Mouse (Mus musculus) layer of hippocampus, adult 9-11 months (tissue): ENCODE measurements at regions not wholly inside any gene's neighbourhood (a gene's known extent, or its start where the extent isn't known, plus 50 kb on each side); places are given as distances from the start of the nearest gene placed in this dataset.

Source experiments
- DNase-seq: peaks from one replicate; pipeline ENCODE4 v3.0.0; 2022

DNA sequence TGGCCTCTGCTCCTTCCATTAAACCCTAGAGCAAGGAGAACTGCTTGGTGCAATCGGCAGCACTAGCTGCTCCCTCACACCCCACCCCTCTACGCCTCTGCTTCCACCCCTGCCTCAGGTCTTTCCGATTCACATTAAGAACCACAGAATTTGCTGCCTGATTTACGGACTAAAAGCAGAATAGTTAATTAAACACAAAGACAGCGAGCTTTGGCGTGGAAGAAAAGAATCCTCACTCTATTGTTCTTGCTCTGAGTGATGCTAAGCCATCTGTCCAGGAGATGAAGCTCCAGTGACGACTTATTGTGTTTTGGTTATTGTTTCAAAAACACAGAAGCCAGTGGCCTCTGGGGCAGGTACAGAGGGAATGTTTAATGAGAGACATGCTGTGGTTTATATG is 438.9 kb upstream of the Kcnab2 start:
- no peak for DNase-seq

DNA sequence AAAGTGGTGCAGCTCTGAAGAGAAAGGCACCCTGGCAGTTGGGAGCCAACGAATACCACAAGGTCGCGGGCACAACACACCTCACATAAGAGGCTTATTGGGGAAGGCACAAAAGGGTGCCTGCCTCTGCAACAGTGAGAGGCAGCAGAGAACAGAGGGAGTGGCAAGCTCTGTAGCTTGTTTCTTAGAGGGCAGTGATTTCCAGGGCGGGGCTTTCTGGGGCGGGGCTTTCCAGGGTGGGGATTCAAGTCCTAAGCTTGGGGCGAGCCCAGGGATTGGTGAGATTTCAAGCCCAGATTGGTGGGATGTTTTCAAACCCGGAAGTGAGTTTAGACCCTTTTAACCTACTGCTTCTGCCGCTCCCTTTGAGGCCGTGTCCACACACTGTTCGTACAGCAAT is 435.8 kb upstream of the Kcnab2 start:
- no peak for DNase-seq

DNA sequence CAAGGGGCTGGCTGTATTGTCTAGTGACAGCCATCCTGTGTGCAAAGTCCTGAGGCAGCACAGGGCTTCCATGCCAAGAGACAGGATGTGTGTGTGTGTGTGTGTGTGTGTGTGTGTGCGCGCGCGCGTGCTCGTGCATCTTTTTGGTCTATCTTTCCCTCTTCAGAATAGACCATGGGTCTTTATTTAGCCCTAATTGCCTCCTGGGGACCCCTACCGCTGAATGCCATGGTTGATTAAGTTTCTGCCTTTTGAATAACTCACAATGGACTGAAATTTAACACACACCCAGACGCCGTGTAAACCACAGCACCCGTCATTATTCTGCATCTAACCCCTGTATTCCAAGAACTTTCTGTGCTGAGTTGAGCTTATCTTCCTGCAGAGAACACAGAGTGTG is 435.2 kb upstream of the Kcnab2 start:
- DNase-seq: no peak

DNA sequence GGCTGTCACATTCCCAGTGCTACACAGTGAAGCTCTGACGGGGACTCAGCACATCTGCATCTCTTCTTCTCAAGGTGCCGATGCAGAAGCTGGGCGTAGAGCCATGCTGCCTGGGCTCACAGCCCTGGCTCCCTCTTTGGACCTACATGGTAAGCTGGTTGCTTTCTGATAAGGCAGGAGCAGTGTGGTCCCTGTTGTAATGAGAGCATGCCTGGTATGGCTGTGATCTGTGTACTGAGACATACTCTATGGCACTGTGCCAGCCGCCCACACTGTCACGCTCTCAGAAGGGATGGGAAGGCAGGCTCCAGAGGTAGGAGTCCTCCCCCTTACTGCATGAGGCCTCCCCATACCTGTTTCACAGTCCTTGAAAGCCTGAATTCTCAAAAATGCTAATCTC is 430.6 kb upstream of the Kcnab2 start:
- DNase-seq: peak; percentile 33

DNA sequence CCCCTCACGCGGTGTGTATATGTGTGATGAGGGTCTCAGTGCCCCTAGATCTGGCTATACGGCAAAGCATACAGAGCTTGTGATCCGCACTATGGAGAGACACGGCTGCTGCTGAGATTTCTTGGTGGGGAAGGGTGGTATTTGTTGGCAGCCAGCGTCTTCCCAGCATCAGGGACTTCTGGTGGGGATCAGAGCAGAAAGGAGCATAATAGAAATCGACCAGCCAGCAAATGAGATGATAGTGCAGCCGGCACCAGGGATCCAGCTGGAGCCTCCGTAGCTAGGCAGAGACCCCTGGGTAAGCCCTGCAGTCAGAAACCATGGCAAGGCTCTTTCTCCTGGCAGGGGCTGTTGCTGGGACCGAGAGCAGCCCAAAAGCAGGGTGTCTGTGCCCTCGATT is 425.2 kb upstream of the Kcnab2 start:
- DNase-seq: no peak

DNA sequence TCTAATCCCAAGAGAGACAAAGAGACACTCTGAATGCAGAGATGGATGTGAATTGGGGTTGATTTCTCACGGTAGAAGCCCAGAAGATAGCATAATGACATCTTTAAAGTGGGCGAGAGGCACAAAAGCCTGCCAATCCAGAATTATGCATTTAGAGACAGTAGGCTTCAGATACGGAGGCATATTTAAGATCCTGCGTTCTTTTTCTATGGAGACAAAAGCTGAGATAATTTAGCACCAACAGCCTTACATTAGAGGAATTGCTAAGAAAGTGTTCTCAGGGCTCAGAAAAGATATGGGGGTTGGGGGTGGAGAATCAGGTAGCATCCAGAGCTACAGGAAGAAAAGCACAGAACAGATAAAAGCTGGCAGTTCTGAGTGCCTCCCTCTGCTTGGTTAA is 422.4 kb upstream of the Kcnab2 start:
- DNase-seq: peak; percentile 40

DNA sequence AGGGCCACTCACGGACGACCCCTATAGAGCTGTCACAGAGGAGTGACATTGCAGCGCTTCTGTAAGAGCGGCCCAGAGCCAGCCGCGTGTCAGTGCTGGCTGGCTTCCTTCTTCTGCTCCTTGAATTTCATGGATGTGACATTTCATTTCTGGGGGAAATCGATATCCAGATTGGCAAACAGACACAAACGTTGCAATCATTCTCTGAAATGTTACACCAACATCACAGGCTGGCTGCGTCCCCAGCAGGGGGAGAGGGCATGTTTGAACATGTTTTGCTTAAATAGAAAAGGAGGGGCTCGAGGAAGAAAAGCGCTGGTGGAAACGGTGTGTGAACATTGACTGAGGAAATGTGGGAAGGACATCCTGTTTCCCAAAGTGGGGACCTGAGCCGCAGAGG is 417.4 kb upstream of the Kcnab2 start:
- DNase-seq: peak; percentile 12

DNA sequence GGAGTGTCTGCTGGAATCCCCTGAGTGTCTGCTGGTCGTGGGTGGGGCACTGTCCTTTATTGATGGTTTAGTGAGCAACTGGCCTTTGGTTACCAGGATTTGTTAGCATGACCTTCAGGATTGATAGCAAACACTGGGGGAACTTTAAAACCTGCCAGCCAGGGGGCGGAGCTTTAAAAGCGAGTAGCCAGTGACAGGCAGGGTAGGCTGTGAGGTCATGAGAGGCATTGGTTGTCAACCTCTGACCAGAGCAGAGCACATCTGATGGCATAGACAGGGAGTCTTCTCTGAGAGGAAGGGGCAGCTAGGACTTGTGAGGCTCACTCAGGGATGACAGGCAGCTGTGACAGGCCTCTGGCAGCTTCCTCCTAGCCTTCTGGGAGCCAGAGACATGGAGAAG is 415.3 kb upstream of the Kcnab2 start:
- DNase-seq: no peak

DNA sequence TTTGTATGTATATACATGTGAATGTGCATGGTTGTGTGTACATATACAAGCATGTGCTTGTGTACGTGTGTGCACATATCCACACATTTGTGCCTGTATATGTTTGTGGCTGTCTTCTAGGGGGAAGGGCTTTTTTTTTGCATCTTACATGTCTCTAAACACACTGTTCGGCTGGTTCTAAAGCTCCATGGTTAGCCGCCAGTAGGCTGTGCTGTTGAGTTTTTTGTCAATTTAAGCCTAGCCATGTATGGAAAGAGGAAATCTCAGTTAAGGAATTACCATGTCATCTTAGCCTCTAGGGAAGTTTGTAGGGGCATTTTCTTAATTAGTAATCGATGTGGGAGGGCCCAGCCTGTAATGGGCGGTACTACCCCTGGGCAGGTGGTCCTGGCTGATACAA is 411.5 kb upstream of the Kcnab2 start:
- no peak for DNase-seq

DNA sequence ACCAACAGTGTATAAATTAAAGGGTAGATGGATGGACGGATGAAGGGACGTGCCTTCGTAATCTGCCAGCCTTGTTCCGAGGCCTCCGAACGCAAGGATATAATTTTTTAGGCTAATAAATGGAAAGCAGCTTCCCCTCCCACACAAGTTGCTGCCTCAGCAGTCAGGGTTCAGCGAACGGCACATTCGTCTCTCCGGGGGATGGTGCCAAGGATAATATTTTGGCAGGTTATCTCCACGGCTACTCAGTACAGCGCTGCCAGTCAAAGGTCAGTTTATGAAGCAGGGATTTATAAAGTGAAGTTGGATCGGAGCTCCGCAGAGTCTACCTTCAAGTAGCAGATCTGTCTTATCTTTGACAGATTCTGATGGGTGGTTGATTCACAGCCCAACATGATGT is 410.6 kb upstream of the Kcnab2 start:
- DNase-seq: no peak

DNA sequence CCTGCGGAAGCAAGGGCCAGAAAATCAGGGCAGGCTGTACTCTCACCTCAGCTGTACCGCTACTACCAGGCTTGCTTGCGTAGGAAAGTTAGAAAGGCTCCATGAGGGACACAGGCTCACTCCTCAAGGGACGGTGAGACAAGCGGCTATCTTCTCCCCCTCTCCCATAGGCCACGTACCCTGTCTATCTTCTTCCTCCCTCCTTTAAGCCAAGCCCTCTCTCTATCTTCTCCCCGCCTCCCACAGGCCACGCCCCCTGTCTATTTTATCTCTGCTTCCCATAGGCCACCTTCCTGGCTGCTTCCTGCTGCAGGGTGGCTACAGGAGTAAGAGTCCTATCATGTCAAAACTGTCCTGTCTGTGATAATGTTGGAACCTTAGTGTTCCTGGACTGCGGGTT is 409.1 kb upstream of the Kcnab2 start:
- no peak for DNase-seq

DNA sequence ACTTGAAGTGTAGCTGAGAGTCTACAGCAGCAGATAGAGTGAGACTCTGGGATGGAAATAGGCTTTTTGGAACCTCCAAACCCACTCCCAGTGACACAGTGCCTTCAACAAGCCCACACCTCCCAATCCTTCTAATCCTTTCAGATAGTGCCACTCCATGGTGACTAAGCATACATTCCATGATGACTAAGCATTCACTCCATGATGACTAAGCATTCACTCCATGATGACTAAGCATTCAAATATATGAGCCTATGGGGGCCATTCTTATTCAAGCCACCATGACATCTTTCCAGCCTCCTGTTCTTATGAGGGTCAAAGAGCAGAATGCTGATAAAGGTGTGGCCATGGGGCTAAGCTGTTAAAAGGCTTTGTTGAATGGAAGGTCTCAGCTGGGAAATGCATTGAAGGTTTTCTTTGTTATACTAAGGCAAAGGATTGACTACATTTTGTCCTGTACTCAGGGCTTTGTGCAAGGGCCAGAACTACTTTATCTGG is 403.8 kb upstream of the Kcnab2 start:
- no peak for DNase-seq

DNA sequence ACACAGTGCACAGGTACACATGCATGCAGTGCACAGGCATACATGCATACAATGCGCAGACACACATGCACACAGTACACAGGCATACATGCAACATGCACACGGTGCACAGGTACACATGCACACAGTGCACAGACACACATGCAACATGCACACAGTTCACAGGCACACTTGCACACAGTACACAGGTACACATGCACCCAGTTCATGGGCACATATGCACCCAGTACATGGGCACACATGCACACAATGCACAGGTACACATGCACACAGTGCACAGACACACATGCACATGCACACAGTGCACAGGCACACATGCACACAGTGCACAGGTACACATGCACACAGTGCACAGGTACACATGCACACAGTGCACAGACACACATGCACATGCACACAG is 402.7 kb upstream of the Kcnab2 start:
- no peak for DNase-seq

DNA sequence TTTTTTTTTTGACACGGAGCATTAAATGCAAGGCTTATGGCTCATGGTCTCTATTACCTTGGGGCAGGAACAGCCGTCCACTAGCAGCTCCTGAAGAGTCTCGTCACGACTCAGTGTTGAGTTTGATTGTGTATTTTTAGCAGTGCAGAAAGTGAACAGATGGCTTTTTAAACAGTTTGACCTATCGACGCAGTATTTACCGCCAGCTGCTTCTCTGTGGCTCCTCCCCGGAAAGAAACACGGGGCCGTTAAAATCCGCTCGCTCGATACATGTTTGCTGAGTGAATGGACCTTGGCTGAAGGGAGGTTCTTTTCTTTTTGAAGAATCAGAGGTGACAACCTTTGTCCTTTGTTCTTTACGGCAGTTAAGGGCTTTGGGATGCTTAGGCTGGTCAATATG is 401.3 kb upstream of the Kcnab2 start:
- no peak for DNase-seq

DNA sequence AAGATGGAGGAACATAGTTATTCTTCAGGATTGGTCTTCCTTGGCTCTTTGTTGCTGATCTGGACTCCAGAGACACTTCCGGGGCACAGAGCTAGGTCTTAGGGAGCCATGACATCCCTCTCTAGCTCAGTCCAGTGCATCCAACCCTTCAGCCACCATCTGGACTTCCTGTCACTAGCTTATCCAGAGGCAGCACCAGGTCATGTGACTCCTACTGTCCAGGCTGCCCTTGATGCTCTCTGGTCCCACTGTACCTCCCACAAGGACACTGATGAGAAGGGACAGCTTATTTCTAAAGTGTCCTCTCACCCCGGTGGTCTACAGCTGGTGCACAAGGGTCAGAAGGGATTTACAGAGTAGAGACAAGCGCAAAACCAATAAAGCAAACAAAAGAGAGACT is 400.7 kb upstream of the Kcnab2 start:
- DNase-seq: no peak

DNA sequence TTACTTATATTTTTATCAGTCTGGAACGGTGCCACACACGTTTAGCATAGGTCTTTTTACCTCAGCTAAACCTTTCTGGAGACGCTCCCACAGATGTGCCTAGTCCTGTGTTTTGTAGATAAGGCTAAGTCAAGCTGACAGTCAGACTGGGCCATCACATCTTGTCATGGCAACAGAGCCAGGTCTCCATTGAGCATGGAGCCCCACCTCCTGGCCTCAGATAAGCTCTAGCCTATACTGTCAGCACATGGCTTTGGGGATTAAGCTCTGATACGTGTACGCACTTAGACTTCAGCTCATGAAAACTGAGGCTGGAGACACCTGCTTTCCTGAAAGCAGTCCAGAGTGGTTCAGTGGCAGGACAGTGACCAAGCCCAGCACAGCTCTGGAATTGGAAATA is 392.4 kb upstream of the Kcnab2 start:
- DNase-seq: no peak

DNA sequence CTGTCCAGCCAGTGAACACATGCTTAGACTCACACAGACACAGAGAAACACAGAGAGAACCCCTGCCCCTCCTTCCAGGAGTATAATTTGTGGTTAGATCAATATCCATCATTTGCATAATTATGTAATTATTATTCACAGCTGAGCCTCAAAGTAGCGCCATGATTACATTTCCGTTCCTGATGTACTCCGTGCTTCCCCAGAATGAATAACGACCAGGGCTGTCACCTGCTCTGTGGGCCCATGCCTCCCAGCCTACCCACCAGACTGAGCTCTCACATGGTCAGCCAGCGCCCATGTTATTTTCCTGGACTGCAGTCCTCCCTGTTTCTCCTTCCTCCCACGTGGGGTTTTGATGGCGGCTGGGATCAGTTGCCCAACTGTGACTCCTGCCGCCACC is 388.2 kb upstream of the Kcnab2 start:
- DNase-seq: no peak

DNA sequence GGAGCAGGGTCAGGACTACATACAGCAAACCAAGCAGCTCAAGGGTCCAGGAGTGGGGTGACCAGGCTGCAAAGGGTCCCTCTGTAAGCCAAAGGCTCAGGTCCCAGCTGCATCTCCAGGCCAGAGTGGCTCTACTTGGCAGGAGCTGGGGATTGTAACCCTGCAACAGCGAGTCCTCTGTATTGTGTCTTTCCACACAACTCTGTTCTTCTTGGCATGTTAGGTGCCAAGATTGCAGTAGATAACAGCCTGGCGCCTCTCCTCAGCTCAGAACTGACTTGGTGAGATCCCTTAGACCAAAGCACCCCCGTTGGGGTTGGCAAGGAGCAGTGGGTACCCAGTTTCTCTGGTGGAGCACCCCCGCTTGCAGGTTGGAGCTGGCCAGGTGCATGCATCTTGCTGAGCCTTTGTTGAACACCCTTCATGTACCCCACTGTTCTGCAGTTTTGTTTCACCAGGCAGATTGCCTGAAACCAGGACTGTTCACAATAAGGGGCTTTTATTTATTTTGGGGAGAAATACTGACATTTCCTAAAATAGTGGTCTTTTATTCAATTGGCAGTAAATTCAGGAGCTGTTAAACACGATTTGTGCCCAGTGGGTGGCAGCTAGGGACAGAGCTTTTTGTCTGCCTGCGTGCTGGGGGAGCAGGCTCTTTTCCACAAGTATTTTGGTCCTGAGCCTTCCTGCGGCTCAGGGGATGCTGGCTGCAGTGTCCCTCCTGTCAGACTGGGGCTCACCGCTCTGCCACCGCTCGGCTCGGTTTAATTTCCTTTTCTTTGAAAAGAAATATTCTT is 385.3 kb upstream of the Kcnab2 start:
- peak; percentile 24 for DNase-seq

DNA sequence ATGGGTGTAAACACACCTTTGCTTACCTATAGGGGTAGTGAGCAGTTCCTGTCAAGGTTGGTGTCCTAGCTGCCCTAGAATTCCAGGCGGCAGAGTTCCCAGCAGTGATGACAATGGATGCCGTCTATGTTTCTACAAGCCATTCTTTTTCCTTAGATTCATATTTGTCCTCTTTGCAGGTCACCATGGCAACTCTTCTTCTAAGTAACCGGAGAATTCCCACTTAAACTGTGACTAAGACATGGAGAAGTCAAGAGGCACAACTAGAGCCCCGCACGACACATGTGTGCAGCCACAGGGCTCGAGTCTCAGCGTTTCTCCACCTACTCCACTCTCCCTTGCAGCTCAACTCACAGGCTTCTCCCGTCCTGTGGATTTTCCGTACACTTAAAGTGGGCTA is 381.5 kb upstream of the Kcnab2 start:
- DNase-seq: no peak

DNA sequence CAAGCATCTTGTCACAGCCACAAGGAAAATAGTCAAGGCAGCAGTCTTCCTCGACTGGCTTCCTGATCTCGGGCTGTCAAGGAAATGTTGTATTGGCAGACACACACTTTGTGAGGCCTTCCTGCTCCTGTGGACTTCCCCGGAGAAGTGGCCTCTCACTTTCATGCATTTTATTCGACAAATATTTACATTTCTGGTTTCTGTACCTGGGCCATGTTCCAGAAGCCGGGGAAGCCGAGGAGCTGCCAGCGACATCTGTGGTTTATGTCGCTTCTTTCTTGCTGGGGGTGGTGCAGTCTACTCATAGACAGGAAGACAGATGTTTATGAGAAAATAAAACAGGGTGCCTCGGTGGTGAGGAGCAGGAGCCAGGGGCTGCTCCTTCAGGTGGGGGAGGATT is 372.5 kb upstream of the Kcnab2 start:
- no peak for DNase-seq

DNA sequence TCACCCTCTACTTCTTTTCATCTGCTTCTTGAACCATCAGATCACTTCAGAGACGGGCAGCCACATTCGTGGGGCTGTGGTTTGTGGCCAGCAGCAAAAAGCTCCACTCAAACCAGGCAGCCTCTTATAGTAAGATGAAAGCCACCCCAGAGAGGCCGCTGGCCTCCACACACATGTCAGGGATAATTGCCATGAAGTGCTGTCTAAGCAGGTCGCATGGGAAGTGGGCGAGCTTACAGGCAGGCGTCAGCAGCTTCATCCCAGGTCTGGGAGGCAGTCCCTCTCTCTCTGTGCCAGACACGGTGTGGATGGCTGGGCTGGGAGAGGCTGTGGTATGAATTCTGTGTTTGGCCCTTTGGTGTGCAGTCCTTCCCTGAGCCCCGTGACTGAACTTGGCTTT is 358.4 kb upstream of the Kcnab2 start:
- DNase-seq: no peak

DNA sequence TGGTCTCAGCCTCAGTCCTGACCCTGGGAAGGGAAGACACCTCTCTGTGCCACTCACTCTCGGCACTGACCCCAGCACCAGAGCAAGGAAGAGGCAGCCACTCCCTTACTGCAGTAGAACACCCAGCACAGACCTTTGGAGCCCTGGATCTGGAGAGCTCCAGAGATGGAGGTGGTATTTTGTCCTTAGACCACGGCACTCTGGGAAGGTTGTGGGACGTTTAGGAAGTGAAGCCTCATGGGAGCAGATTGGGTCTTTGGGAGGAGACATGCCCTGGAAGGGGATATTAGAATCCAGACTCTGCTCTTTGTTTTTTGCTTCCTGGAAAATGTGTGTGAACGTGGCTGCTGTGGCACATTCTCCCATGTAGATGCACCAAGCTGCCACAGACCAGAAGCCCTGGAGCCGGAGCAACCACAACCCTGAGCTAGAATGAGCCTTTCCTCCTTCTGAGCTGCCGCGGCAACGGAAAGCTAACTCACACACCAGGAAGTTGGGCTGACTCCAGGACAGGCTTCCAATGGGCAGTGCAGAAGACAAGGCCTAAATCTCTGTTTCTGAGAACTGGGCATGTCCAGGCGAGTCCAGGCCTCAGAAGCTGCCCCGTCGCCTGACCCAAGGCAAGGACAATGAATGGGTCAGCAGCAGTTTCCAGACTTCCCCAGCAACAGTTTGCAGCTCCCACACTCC is 356.9 kb upstream of the Kcnab2 start:
- DNase-seq: no peak

DNA sequence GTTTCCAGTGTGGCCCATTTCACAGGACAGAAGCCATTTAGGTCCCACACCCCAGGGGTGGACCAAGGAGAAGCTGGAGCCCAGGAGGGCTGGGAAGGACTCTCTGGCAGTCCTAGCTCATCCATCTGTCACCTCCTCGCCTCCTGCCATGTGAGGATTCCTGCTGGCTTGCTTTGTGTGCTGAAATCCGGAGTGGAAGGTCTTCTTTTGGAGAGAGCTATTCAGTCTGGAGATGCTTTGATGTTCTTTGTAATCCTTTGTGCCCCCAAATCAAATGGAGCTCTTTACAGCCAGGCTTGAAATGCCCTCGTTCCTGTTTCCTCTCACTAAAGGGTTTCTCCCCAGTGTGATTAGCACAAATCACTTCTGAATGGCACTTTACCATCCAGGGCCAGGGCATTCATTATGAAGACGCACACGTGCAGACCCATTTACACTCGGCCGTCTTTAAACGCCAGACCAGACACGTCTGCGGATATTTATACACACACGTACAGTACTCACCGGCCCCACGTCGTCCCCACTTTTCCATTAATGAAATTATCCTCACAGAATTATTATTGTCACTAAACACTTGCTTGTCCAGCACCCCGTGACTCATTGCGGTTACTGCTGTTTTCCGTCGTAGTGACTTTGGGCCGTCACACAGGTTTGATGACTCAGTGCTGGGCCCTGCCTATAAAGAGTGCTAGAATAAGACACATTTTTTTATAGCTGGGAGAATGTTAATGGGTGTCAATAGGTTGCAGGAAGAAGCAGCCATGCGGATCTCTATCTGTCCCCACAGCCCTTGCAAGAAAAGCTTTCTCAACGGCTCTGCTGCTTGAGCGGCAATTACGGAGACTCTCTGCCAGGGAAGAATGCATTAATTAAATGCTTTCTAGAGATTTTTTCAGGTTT is 356.0 kb upstream of the Kcnab2 start:
- no peak for DNase-seq
